Mouse (Mus musculus) heart, adult 2 months (tissue): Measurements from ENCODE around the gene Ddx31.

Experiments used
- CTCF ChIP-seq: fragments of 200-600 bp; IDR thresholded peaks from 2 replicates; pipeline ENCODE4 v1.8.1; 2022; ENCODE audit warnings: antibody characterized with exemption, mild to moderate bottlenecking, moderate library complexity
- EP300 ChIP-seq: fragments of 200-500 bp; IDR thresholded peaks from 2 replicates; pipeline ENCODE4 v1.6.1; 2011; ENCODE audit warnings: low read depth, low read length, control low read depth; ENCODE audit not compliant: insufficient read depth
- POLR2A ChIP-seq: fragments of 200-500 bp; IDR thresholded peaks from 2 replicates; pipeline ENCODE4 v1.6.1; 2011; ENCODE audit warnings: mild to moderate bottlenecking, low read depth, low read length, control low read depth; ENCODE audit not compliant: insufficient read depth

DNA sequence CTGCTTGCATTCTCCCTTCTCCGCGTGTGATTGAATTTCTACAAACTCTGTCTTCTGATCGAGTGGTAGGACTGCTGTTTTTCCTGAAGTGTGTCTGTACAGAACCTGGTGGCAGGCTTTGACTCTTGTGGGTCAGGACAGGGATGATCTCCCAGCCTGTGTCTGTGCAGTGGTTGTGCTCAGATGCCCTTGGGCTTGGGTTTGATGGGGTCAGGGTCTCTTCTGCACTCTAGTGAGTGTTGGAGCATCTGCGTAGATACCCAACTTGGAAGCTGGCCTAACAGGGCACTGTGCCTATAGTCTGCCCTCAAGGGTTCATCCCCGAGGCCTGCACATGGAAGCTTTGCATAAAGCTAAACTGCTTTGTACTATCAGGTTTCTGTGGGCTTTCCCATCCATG is 63.7 kb downstream of the Ddx31 start:
- TF ChIP-seq CTCF: no peak
- TF ChIP-seq POLR2A: no peak
- no peak for TF ChIP-seq EP300
